Mouse (Mus musculus) E14TG2a.4 (cell line): Measurements from ENCODE around the gene Zim1.

Experiments used
- CTCF ChIP-seq: conservative IDR thresholded peaks from 2 replicates; pipeline ENCODE4 v1.5.1; 2014; ENCODE audit warnings: low read length
- NANOG ChIP-seq: IDR thresholded peaks from 2 replicates; pipeline ENCODE4 v1.6.1; 2014; ENCODE audit warnings: borderline replicate concordance, low read length, mixed read lengths

GRCm38 (mm10) chr7:6709396-6709795 is 13.1 kb upstream of the Zim1 start:
- TF ChIP-seq CTCF (no peak), NANOG (no peak)
